Comparison of ENCODE assay signal across 12 mouse cellular contexts in the genomic region with DNA sequence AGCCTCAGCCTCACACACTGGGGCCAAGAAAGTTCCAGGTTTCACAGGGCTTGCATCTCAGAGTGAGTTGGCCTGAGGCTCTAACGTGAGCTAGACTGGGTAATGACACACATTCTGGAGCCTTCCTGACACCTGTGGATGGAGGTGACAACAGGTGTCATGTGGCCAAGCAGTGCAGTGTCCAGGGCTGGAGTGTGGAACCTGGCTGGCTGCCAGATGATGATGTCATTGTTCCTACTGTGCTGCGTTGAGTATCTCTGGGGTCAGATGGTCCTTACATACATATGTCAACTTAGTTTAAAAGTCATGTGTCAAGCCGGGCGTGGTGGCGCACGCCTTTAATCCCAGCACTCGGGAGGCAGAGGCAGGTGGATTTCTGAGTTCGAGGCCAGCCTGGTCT. TPM values are rescaled to one million over a fixed set of nuclear protein-coding genes. Genes with fewer than 3 reads are reported as not detected.
DNase-seq lines count a peak whose midpoint lies in the region; ATAC-seq lines count a peak whose summit lies in the region.
"Had no signal": no experiment of that assay in that cellular context is flagged by ENCODE, and none has a peak within 500 bp of the region (broad histone marks: within the 10 kb centered on the region; RNA-seq: fewer than 3 reads in every experiment).

No protein-coding gene starts in this region.

- H3K9ac ChIP-seq in intestine, embryonic 15.5 days: no peak overlapping the region

- intact Hi-C loops in left cerebral cortex, postnatal 4 days (cut with DNase I): no loop called here

- H3K9me3 ChIP-seq in intestine, embryonic 15.5 days: no peaks in the 10 kb centered on the region
- H3K9me3 ChIP-seq: forebrain, embryonic 10.5 days had no signal

- H3K4me2 ChIP-seq in intestine, embryonic 15.5 days (replicated peaks): no peak overlapping the region

- H3K27ac ChIP-seq in intestine, embryonic 15.5 days: peak overlapping the region; percentile 18; the same call in 1 of the 2 replicates

- peak; percentile 51 to 57 for DNase-seq in cerebellum, postnatal 36 days
- DNase-seq in cerebellum, postnatal 4 days (ENCODE audit: low spot score in 2 of 2): no peak
- peak; percentile 47 for DNase-seq in left cerebral cortex, postnatal 4 days
- DNase-seq in left cerebral cortex, adult 11 months (ENCODE audit: low spot score): no peak
- DNase-seq in MN1 (ENCODE audit: low spot score): peak; percentile 71
- no peak for DNase-seq in natural killer cell, adult 2 months (ENCODE audit: low spot score in 2 of 2)
- DNase-seq: lung, postnatal 10 days; spleen, adult 18-20 months had no signal

- no peaks in the 10 kb centered on the region for H3K36me3 ChIP-seq in intestine, embryonic 15.5 days
- H3K36me3 ChIP-seq: forebrain, embryonic 10.5 days had no signal

- no peak overlapping the region for H3K4me3 ChIP-seq in intestine, embryonic 15.5 days (replicated peaks)
- H3K4me3 ChIP-seq: forebrain, embryonic 10.5 days had no signal

- 75% methylated on average over 8 of the region's 8 CpGs for WGBS in intestine, embryonic 15.5 days

- H3K27me3 ChIP-seq in intestine, embryonic 15.5 days (replicated peaks): no peaks in the 10 kb centered on the region

- peaks cover 76% of the 10 kb centered on the region for H3K4me1 ChIP-seq in intestine, embryonic 15.5 days (replicated peaks)

- ATAC-seq in intestine, embryonic 15.5 days: no peak
- no peak for ATAC-seq in megakaryocyte-erythroid progenitor cell, adult 5-6 weeks (replicated peaks; ENCODE audit: low FRiP score, low TSS enrichment, poor library complexity, severe bottlenecking)
- ATAC-seq: CD4-positive, CD25-positive, alpha-beta regulatory T cell, adult 4 months had no signal

RNA-seq across cellular contexts. Expression of a gene that starts 51.2 kb away (rescaled TPM):
- 10 to 100 TPM; 57.4 to 59.3 TPM for total RNA-seq in left cerebral cortex, postnatal 4 days (2021)
- polyA plus RNA-seq in intestine, embryonic 15.5 days (2015; fragmentation: Nextera tagmentation; extraction: Ambion mirVana): 7.9 and 9.6 TPM in 2 replicates
- 80.6 and 84.3 TPM in 2 replicates for total RNA-seq in megakaryocyte-erythroid progenitor cell, adult 5-6 weeks (2014; fragmentation: Nextera tagmentation)
- total RNA-seq in megakaryocyte-erythroid progenitor cell, adult 5-6 weeks (2017): 21.8 and 27.2 TPM in 2 replicates

Comparison
In these comparisons a context has a peak if more than half of its experiments do, and no peak if none do; other contexts are left out.
1. DNase-seq: peak in cerebellum, postnatal 36 days (2 of 2), left cerebral cortex, postnatal 4 days (single experiment) and MN1 (single experiment); none in cerebellum, postnatal 4 days (0 of 2), left cerebral cortex, adult 11 months (single experiment) and natural killer cell, adult 2 months (0 of 2).